Mouse (Mus musculus) brain, embryonic 14.5 days (tissue): ENCODE results near the gene Itga6.

Experiments
- CTCF ChIP-seq: fragments of 200-500 bp; IDR thresholded peaks from 2 replicates; pipeline ENCODE4 v1.5.1; 2012; ENCODE audit warnings: inconsistent platforms, mild to moderate bottlenecking, moderate library complexity, borderline replicate concordance; ENCODE audit not compliant: insufficient read depth, insufficient read length; ENCODE audit errors: extremely low read depth
- POLR2A ChIP-seq: fragments of 200-500 bp; IDR thresholded peaks from 2 replicates; pipeline ENCODE4 v1.6.1; 2012; ENCODE audit warnings: mild to moderate bottlenecking, inconsistent platforms, borderline replicate concordance; ENCODE audit not compliant: poor library complexity, insufficient read depth, insufficient read length, severe bottlenecking; ENCODE audit errors: extremely low read depth

DNA sequence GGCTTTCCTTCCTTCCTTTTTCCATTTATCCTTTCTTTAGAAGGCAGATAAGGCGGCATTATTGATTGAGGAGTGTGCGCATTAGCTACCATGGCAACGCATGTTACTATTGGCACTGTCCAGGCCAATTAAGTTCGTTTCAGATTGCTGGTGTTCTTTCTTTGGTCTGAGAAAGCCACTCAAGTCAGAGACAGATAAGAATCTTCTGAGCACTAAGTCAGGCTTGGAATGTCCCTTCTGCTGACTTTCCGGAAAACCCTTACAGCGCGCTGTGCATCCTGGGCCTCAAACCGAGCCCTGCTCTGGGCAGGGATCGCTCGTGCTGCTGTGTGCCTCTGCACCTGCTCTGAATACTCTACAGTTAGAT is 4.7 kb downstream of the Itga6 start:
- TF ChIP-seq POLR2A, result no peak
- no peak for TF ChIP-seq CTCF
